Mouse (Mus musculus) megakaryocyte progenitor cell, adult 5-6 weeks (primary cell): ENCODE results near the gene Gm10413. TPM values are rescaled to one million over a fixed set of nuclear protein-coding genes. Genes with fewer than 3 reads are reported as not detected.
"Not testable (repeated sequence)": the region's sequence is repeated elsewhere in the genome, so short reads cannot be mapped to it uniquely, and the experiment has no call there.

Source experiments
- ATAC-seq: replicated peaks from 2 replicates; pipeline ENCODE4 v1.8.0; 2016; ENCODE audit warnings: mild to moderate bottlenecking, moderate TSS enrichment, inconsistent platforms; ENCODE audit not compliant: poor library complexity
- total RNA-seq, 2 experiments: library from RNA; stranded (forward) in 1 of 2; stranded (reverse) in 1 of 2; fragments of 157-497, 149-512 nt in 1 of 2; fragments of 200-1000 nt in 1 of 2; gene quantifications; 2 replicates each; pipeline versions ENCODE4 v1.2.3 to v1.2.4; 2015 to 2017

Gene Gm10413
- not detected in 2 replicates for total RNA-seq (2015)
- total RNA-seq (2017), result not detected in 2 replicates

DNA sequence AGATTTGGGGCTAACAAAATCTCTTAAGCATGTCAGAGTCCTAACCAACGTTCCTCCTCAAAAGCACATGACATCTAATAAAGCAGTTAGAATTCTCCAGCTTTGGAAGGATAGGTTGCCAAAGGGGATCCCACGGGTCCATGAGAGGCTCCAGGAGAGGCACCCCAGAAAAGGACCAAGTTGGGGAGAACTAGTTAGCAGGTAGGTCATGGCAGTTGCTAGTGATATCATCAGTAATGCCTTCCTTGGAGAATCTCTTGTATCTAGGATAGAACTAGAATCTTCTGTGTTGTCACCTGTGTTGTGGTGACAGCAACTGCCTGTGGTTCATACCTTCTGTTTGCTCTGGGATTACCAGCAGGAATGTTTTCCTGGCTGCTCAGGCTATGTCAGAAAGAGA, at the start of gene Gm10413:
Gene Gm10413, plus strand, starts transcription at position 301 of the 400 bp plus-strand sequence.
- ATAC-seq, result not testable (repeated sequence)

DNA sequence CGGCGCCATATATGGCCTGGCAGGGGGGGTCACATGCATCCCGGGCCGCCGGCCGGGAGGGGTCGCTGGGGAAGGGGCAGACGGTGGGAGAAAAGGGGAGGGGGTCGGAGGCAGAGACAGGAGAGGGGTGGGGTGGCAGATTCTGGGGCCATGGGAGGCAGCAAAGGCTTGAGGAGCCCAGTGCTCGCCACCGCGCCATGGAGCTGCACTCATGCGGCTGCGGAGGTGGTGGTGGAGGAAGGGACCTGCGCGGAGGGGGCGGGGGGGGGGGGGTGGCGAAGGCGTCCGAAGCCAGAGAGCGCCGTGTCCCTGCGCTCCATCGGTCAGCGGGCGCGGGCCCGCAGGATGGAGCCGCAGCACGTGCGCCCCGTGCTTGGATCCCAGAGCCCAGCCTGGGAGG, 17.4 kb downstream of the Gm10413 start, which contains the start of gene Gm10409:
Gene Gm10409, plus strand, starts transcription at position 301 of the 400 bp plus-strand sequence.
- not testable (repeated sequence) for ATAC-seq

DNA sequence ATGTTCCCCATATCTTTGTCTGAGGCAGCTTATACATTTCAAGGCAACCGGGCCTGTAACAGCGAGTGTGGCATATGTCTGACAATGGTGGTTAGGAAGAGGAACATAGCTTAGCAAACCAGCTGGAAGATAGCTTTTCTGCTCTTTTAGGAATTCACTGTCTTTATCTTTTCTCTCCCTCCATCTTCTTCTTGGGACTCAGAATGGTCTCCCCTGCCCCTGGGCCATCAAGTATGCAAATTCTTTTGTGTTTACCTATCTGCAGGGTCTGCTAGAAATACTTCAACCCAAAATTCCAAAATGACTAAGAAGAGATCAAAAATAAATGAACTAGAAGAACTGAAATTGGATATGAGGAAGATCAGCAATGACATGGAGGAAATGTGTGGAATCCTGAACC, 32.9 kb downstream of the Gm10413 start, which contains the start of gene Gm3005:
Gene Gm3005, plus strand, starts transcription at position 301 of the 400 bp plus-strand sequence.
- not testable (repeated sequence) for ATAC-seq

DNA sequence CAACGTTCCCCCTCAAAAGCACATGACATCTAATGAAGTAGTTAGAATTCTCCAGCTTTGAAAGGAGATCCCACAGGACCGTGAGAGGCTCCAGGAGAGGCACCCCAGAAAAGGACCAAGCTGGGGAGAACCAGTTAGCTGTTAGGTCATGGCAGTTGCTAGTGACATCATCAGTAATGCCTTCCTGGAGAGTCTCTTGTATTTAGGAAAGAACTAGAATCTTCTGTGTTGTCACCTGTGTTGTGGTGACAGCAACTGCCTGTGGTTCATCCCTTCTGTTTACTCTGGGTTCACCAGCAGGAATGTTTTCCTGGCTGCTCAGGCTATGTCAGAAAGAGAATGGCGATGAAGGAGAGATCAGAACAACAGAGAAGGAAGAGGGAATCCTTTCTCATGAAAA, 54.2 kb downstream of the Gm10413 start, which contains the start of gene Gm10408:
Gene Gm10408, plus strand, starts transcription at position 301 of the 400 bp plus-strand sequence.
- ATAC-seq, result not testable (repeated sequence)

Other genes with a start within 250 kb of the Gm10413 start
- not detected in 2 replicates for gene Gm5795, start 206.8 kb upstream of the Gm10413 start, total RNA-seq (2015)
- gene Gm5795, start 206.8 kb upstream of the Gm10413 start, total RNA-seq (2017), result not detected in 2 replicates
- gene D830030K20Rik, start 186.6 kb upstream of the Gm10413 start, total RNA-seq (2015), result not detected in 2 replicates
- not detected in 2 replicates for gene D830030K20Rik, start 186.6 kb upstream of the Gm10413 start, total RNA-seq (2017)
- not detected in 2 replicates for gene Gm2956, start 62.5 kb upstream of the Gm10413 start, total RNA-seq (2015)
- gene Gm2956, start 62.5 kb upstream of the Gm10413 start, total RNA-seq (2017), result not detected in 2 replicates
- gene Gm10409, start 17.5 kb downstream of the Gm10413 start, total RNA-seq (2015), result not detected in 2 replicates
- gene Gm10409, start 17.5 kb downstream of the Gm10413 start, total RNA-seq (2017), result not detected in 2 replicates
- gene Gm3005, start 33.0 kb downstream of the Gm10413 start, total RNA-seq (2015), result not detected in 2 replicates
- not detected in 2 replicates for gene Gm3005, start 33.0 kb downstream of the Gm10413 start, total RNA-seq (2017)
- gene Gm10408, start 54.3 kb downstream of the Gm10413 start, total RNA-seq (2015), result not detected in 2 replicates
- not detected in 2 replicates for gene Gm10408, start 54.3 kb downstream of the Gm10413 start, total RNA-seq (2017)
- not detected in 2 replicates for gene Gm3012, start 239.4 kb downstream of the Gm10413 start, total RNA-seq (2015)
- not detected in 2 replicates for gene Gm3012, start 239.4 kb downstream of the Gm10413 start, total RNA-seq (2017)